Mouse (Mus musculus): ENCODE measurements at regions not wholly inside any gene's neighbourhood (a gene's known extent, or its start where the extent isn't known, plus 50 kb on each side); places are given as distances from the start of the nearest gene placed in this dataset.

GRCm38 (mm10) chr5:63331186-63331585 lies 317.7 kb upstream of the Nwd2 start:
- TF ChIP-seq EP300 (IDR thresholded peaks at IDR 0.05) (no peak), CTCF (IDR thresholded peaks at IDR 0.05) (no peak)
- Histone ChIP-seq H3K4me3 (ENCODE audit: low read depth, low read length) (no peak overlapping the region), H3K4me1 (ENCODE audit: insufficient read depth, low read depth, low read length) (no peaks in the 10 kb centered on the region)

GRCm38 (mm10) chr5:63351108-63351507 lies 297.8 kb upstream of the Nwd2 start:
- no peaks in the 10 kb centered on the region for H3K9me3 ChIP-seq (ENCODE audit: low read length)
- H3K27ac ChIP-seq (ENCODE audit: low read length): no peak overlapping the region
- no peak overlapping the region for H3K4me2 ChIP-seq (replicated peaks; ENCODE audit: low read depth, low read length)
- 59% methylated on average over 2 of the region's 2 CpGs for WGBS
- no peak overlapping the region for H3K9ac ChIP-seq (replicated peaks; ENCODE audit: low read depth)
- DNase-seq (ENCODE audit: low spot score): no peak
- H3K4me1 ChIP-seq (ENCODE audit: insufficient read depth, low read depth, low read length): no peaks in the 10 kb centered on the region
- H3K27me3 ChIP-seq (replicated peaks; ENCODE audit: insufficient read depth, low read length): no peaks in the 10 kb centered on the region
- H3K36me3 ChIP-seq (ENCODE audit: insufficient read depth, low read length): no peaks in the 10 kb centered on the region
- no peak for TF ChIP-seq CTCF (IDR thresholded peaks at IDR 0.05)
- no peak for TF ChIP-seq EP300 (IDR thresholded peaks at IDR 0.05)
- no peak overlapping the region for H3K4me3 ChIP-seq (ENCODE audit: low read depth, low read length)
- no peak for ATAC-seq

More at GRCm38 (mm10) chr5:63331186-63331585, 317.7 kb upstream of the Nwd2 start:
- Histone ChIP-seq H3K9me3 (ENCODE audit: low read length) (no peaks in the 10 kb centered on the region), H3K36me3 (ENCODE audit: insufficient read depth, low read length) (no peaks in the 10 kb centered on the region), H3K27me3 (replicated peaks; ENCODE audit: insufficient read depth, low read length) (no peaks in the 10 kb centered on the region), H3K4me2 (replicated peaks; ENCODE audit: low read depth, low read length) (no peak overlapping the region), H3K27ac (ENCODE audit: low read length) (no peak overlapping the region), H3K9ac (replicated peaks; ENCODE audit: low read depth) (no peak overlapping the region)
- ATAC-seq (no peak), DNase-seq (ENCODE audit: low spot score) (no peak)

- Histone ChIP-seq H3K4me1 (ENCODE audit: insufficient read depth, low read depth, low read length) (no peaks in the 10 kb centered on the region), H3K36me3 (ENCODE audit: insufficient read depth, low read length) (no peaks in the 10 kb centered on the region), H3K9me3 (ENCODE audit: low read length) (no peaks in the 10 kb centered on the region), H3K4me2 (replicated peaks; ENCODE audit: low read depth, low read length) (no peak overlapping the region), H3K27ac (ENCODE audit: low read length) (no peak overlapping the region), H3K4me3 (ENCODE audit: low read depth, low read length) (no peak overlapping the region), H3K9ac (replicated peaks; ENCODE audit: low read depth) (no peak overlapping the region), H3K27me3 (replicated peaks; ENCODE audit: insufficient read depth, low read length) (no peaks in the 10 kb centered on the region)
- DNase-seq (ENCODE audit: low spot score): no peak
- WGBS: 89% methylated on average over 2 of the region's 2 CpGs
- TF ChIP-seq EP300 (IDR thresholded peaks at IDR 0.05) (no peak), CTCF (IDR thresholded peaks at IDR 0.05) (no peak)
- ATAC-seq: no peak
Observed at GRCm38 (mm10) chr5:63391956-63392355, 256.9 kb upstream of the Nwd2 start.

- H3K27ac ChIP-seq (ENCODE audit: low read length): no peak overlapping the region
- DNase-seq (ENCODE audit: low spot score): no peak
- H3K9ac ChIP-seq (replicated peaks; ENCODE audit: low read depth): no peak overlapping the region
- ATAC-seq: no peak
- no peak overlapping the region for H3K4me3 ChIP-seq (ENCODE audit: low read depth, low read length)
- no peaks in the 10 kb centered on the region for H3K9me3 ChIP-seq (ENCODE audit: low read length)
- H3K4me2 ChIP-seq (replicated peaks; ENCODE audit: low read depth, low read length): no peak overlapping the region
- no peaks in the 10 kb centered on the region for H3K27me3 ChIP-seq (replicated peaks; ENCODE audit: insufficient read depth, low read length)
- WGBS: 68% methylated on average over 3 of the region's 3 CpGs
- TF ChIP-seq CTCF (IDR thresholded peaks at IDR 0.05) (no peak), EP300 (IDR thresholded peaks at IDR 0.05) (no peak)
- H3K4me1 ChIP-seq (ENCODE audit: insufficient read depth, low read depth, low read length): no peaks in the 10 kb centered on the region
- no peaks in the 10 kb centered on the region for H3K36me3 ChIP-seq (ENCODE audit: insufficient read depth, low read length)
Observed at GRCm38 (mm10) chr5:63397963-63398362, 250.9 kb upstream of the Nwd2 start.

GRCm38 (mm10) chr5:63430167-63430566 lies 218.7 kb upstream of the Nwd2 start:
- no peak overlapping the region for H3K9ac ChIP-seq (replicated peaks; ENCODE audit: low read depth)
- no peak overlapping the region for H3K4me2 ChIP-seq (replicated peaks; ENCODE audit: low read depth, low read length)
- H3K27ac ChIP-seq (ENCODE audit: low read length): no peak overlapping the region
- no peaks in the 10 kb centered on the region for H3K36me3 ChIP-seq (ENCODE audit: insufficient read depth, low read length)
- H3K27me3 ChIP-seq (replicated peaks; ENCODE audit: insufficient read depth, low read length): no peaks in the 10 kb centered on the region
- no peak for TF ChIP-seq CTCF (IDR thresholded peaks at IDR 0.05)
- TF ChIP-seq EP300 (IDR thresholded peaks at IDR 0.05): no peak
- WGBS: 81% methylated on average over 3 of the region's 3 CpGs
- no peaks in the 10 kb centered on the region for H3K4me1 ChIP-seq (ENCODE audit: insufficient read depth, low read depth, low read length)
- H3K9me3 ChIP-seq (ENCODE audit: low read length): no peaks in the 10 kb centered on the region
- ATAC-seq (no peak), DNase-seq (ENCODE audit: low spot score) (no peak)
- no peak overlapping the region for H3K4me3 ChIP-seq (ENCODE audit: low read depth, low read length)

GRCm38 (mm10) chr5:63444407-63444806 lies 204.5 kb upstream of the Nwd2 start:
- WGBS: 68% methylated on average over 3 of the region's 3 CpGs
- H3K27ac ChIP-seq (ENCODE audit: low read length): no peak overlapping the region
- TF ChIP-seq CTCF (IDR thresholded peaks at IDR 0.05): no peak
- TF ChIP-seq EP300 (IDR thresholded peaks at IDR 0.05): no peak

GRCm38 (mm10) chr5:63445171-63445570 lies 203.7 kb upstream of the Nwd2 start:
- no peak for ATAC-seq
- H3K36me3 ChIP-seq (ENCODE audit: insufficient read depth, low read length): no peaks in the 10 kb centered on the region
- H3K9me3 ChIP-seq (ENCODE audit: low read length): no peaks in the 10 kb centered on the region
- H3K4me2 ChIP-seq (replicated peaks; ENCODE audit: low read depth, low read length): no peak overlapping the region
- WGBS: 73% methylated on average over 4 of the region's 4 CpGs
- DNase-seq (ENCODE audit: low spot score): no peak
- H3K9ac ChIP-seq (replicated peaks; ENCODE audit: low read depth): no peak overlapping the region
- no peaks in the 10 kb centered on the region for H3K27me3 ChIP-seq (replicated peaks; ENCODE audit: insufficient read depth, low read length)
- no peak overlapping the region for H3K4me3 ChIP-seq (ENCODE audit: low read depth, low read length)
- no peak for TF ChIP-seq EP300 (IDR thresholded peaks at IDR 0.05)
- no peak for TF ChIP-seq CTCF (IDR thresholded peaks at IDR 0.05)
- H3K4me1 ChIP-seq (ENCODE audit: insufficient read depth, low read depth, low read length): no peaks in the 10 kb centered on the region
- H3K27ac ChIP-seq (ENCODE audit: low read length): no peak overlapping the region

More at GRCm38 (mm10) chr5:63444407-63444806, 204.5 kb upstream of the Nwd2 start:
- ATAC-seq (no peak), DNase-seq (ENCODE audit: low spot score) (no peak)
- Histone ChIP-seq H3K9ac (replicated peaks; ENCODE audit: low read depth) (no peak overlapping the region), H3K9me3 (ENCODE audit: low read length) (no peaks in the 10 kb centered on the region), H3K4me3 (ENCODE audit: low read depth, low read length) (no peak overlapping the region), H3K4me2 (replicated peaks; ENCODE audit: low read depth, low read length) (no peak overlapping the region), H3K36me3 (ENCODE audit: insufficient read depth, low read length) (no peaks in the 10 kb centered on the region), H3K4me1 (ENCODE audit: insufficient read depth, low read depth, low read length) (no peaks in the 10 kb centered on the region), H3K27me3 (replicated peaks; ENCODE audit: insufficient read depth, low read length) (no peaks in the 10 kb centered on the region)

Measured in lung, postnatal 0 days (tissue).